Mouse (Mus musculus) embryonic facial prominence, embryonic 12.5 days (tissue): ENCODE results near the gene Aunip. TPM values are rescaled to one million over a fixed set of nuclear protein-coding genes. Genes with fewer than 3 reads are reported as not detected.

Experiments
- ATAC-seq: fragments of 200-750 bp; cut with Nextera tagmentation; 2 replicates; pipeline ENCODE4 v1.8.0; 2017; ENCODE audit not compliant: insufficient number of reproducible peaks, insufficient read depth, low FRiP score, low TSS enrichment
- H3K27ac ChIP-seq: fragments of 300-500 bp; sonication (generic); 2 replicates; pipeline ENCODE4 v1.5.1; 2016; ENCODE audit warnings: mild to moderate bottlenecking
- H3K27me3 ChIP-seq: fragments of 300-500 bp; sonication (generic); 2 replicates; pipeline ENCODE4 v1.6.1; 2016; ENCODE audit warnings: mild to moderate bottlenecking, moderate library complexity
- H3K36me3 ChIP-seq: fragments of 300-500 bp; sonication (generic); 2 replicates; pipeline ENCODE4 v1.6.1; 2016; ENCODE audit warnings: mild to moderate bottlenecking
- H3K4me1 ChIP-seq: fragments of 300-500 bp; sonication (generic); 2 replicates; pipeline ENCODE4 v1.6.1; 2016
- H3K4me2 ChIP-seq: fragments of 300-500 bp; sonication (generic); replicated peaks from 2 replicates; pipeline ENCODE4 v1.6.1; 2016; ENCODE audit warnings: mild to moderate bottlenecking, moderate library complexity
- H3K4me3 ChIP-seq: fragments of 300-500 bp; sonication (generic); 2 replicates; pipeline ENCODE4 v1.5.1; 2016; ENCODE audit warnings: mild to moderate bottlenecking
- H3K9ac ChIP-seq: fragments of 300-500 bp; sonication (generic); 2 replicates; pipeline ENCODE4 v1.6.1; 2016; ENCODE audit warnings: mild to moderate bottlenecking, moderate library complexity
- H3K9me3 ChIP-seq: fragments of 300-500 bp; sonication (generic); 2 replicates; pipeline ENCODE4 v1.6.1; 2016; ENCODE audit warnings: mild to moderate bottlenecking, moderate library complexity
- WGBS: fragments of 180-500 bp; shearing (Covaris S2); methylation state at CpG from one replicate; pipeline ENCODE4 v1.1.7; 2016; 5-methylcytosine and 5-hydroxymethylcytosine counted together
- polyA plus RNA-seq: library from polyadenylated mRNA; unstranded; fragments of >200 nt; fragmentation: Nextera tagmentation; extraction: Ambion mirVana; gene quantifications from 2 replicates; pipeline ENCODE4 v1.2.1, GENCODE M21; 2016

Aunip gene
- polyA plus RNA-seq, 1 experiment from 2014 or later, result 13.1 TPM

DNA sequence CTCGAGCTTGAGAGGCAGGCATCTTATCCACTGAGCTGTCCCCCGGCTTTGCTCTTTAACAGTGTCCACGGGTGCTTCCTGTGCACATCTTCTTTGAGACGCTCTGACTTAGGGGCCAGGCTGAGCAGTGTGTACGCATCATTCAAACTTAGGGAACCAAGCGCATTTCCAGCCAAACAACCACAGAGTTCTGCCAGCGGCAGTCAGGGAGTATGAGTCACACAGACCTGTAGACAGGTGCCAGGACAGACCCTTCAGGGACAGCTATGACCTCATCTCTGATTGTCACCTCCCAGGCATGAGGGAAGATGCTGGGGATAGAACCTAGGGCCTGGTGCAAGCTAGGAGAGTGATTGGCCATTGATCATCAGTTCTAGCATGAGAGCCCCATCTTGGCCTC lies 48.4 kb downstream of the Aunip start:
- H3K27ac ChIP-seq, result 0 out of 2 replicates have a peak overlapping the region, but pooled peaks have one; percentile 41
- 0 out of 2 replicates have a peak, but pooled peaks cover 2% of the 10 kb centered on the region for H3K36me3 ChIP-seq
- 77% methylated on average over 7 of the region's 7 CpGs for WGBS
- H3K27me3 ChIP-seq, result no peaks in the 10 kb centered on the region
- H3K4me1 ChIP-seq, result peaks cover 13% of the 10 kb centered on the region
- no peak overlapping the region for H3K4me2 ChIP-seq
- no peak for ATAC-seq
- no peak overlapping the region for H3K9ac ChIP-seq
- H3K4me3 ChIP-seq, result no peak overlapping the region
- no peaks in the 10 kb centered on the region for H3K9me3 ChIP-seq

DNA sequence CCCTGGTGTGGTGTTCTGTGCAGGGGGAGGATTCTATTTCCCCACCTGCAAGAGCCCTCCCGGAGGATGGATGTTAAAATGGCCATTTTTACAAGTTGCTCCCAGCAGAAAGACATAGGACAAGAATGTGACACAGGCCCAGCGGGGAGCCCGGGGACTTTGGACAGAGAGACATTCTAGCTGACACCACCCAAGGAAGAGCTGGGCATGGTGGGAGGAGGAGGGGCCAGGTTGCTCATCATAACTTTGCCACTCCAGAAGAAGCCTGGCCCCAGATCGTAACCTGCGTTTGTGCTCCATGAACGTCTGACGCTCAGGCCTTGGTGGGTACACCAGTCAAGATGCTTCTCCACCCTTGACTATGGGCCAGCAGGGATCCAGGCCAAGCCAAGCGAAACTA lies 49.9 kb downstream of the Aunip start:
- H3K4me3 ChIP-seq, result no peak overlapping the region
- no peak overlapping the region for H3K27ac ChIP-seq
- no peak for ATAC-seq
- H3K27me3 ChIP-seq, result no peaks in the 10 kb centered on the region
- peaks cover 9% of the 10 kb centered on the region; the same call in 1 of the 2 replicates for H3K9me3 ChIP-seq
- 0 out of 2 replicates have a peak, but pooled peaks cover 6% of the 10 kb centered on the region for H3K36me3 ChIP-seq
- no peak overlapping the region for H3K4me2 ChIP-seq
- peaks cover 13% of the 10 kb centered on the region for H3K4me1 ChIP-seq
- WGBS, result 87% methylated on average over 8 of the region's 8 CpGs
- no peak overlapping the region for H3K9ac ChIP-seq

DNA sequence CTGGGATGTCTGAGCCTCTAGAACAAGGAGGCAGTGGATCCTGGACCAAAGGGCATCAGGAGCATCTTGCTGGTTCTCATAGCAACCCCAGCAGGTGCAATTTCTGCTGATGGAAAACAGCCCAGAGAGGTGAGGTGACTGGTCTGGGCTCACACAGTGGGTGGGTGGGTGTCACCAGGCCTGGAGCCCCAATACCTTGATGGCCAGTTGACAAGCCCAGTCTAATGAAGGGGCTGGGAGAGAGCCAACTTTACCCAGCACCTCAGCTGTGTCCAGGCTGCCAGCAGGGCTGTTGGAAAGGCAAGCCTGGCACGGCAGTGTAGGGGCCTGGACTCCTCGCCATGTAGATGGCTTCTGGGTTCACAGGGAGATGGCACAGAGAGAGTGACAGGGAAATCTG lies 51.2 kb downstream of the Aunip start:
- no peak overlapping the region for H3K9ac ChIP-seq
- H3K27ac ChIP-seq, result no peak overlapping the region
- 92% methylated on average over 2 of the region's 2 CpGs for WGBS
- 0 out of 2 replicates have a peak, but pooled peaks cover 6% of the 10 kb centered on the region for H3K36me3 ChIP-seq
- H3K4me1 ChIP-seq, result peaks cover 13% of the 10 kb centered on the region
- peaks cover 9% of the 10 kb centered on the region; the same call in 1 of the 2 replicates for H3K9me3 ChIP-seq
- H3K4me3 ChIP-seq, result no peak overlapping the region
- H3K4me2 ChIP-seq, result no peak overlapping the region
- no peaks in the 10 kb centered on the region for H3K27me3 ChIP-seq
- no peak for ATAC-seq

DNA sequence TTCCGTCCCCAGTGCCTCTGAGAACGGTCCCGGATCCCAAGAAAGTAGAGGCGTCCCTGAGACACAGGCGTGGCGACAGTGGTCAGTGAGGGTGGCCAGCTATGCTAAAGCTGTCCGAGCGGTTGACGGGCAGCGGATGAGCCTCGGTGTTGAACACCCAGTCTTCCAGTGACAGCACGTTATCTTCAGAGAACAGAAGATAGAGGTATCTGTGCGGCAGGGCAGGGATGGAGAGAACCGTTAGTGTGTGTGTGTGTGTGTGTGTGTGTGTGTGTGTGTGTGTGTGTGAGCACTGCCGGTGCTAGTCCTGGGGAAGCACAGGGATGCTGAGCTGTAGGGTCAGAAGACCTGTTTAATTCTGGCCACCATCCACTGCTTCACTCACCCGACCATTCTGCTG lies 52.8 kb downstream of the Aunip start:
- Histone ChIP-seq H3K4me2 (no peak overlapping the region), H3K9ac (no peak overlapping the region), H3K4me3 (no peak overlapping the region), H3K4me1 (peaks cover 4% of the 10 kb centered on the region; the same call in 1 of the 2 replicates), H3K36me3 (0 out of 2 replicates have a peak, but pooled peaks cover 6% of the 10 kb centered on the region), H3K27ac (no peak overlapping the region), H3K9me3 (peaks cover 9% of the 10 kb centered on the region; the same call in 1 of the 2 replicates), H3K27me3 (no peaks in the 10 kb centered on the region)
- 86% methylated on average over 15 of the region's 16 CpGs for WGBS
- ATAC-seq, result no peak

DNA sequence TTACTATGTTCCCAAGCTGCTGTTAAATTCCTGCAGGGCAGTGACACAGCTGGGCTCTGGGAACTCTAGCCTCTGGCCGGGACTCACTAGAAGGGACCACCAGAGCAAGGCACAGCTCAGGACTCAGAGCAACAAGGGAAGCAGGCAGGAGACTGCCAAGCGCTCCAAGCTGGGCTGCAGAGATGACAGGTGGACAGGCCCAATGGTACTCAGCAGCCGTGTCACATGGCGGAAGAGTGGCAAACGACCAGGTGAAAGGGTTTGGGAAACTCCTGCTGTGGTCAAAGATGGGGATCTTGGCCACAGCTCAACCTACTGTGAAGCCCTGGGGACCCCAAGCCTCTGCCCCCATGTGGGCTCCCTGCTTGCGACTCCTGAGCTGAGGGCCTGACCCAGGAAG lies 53.3 kb downstream of the Aunip start:
- H3K4me3 ChIP-seq, result no peak overlapping the region
- 0 out of 2 replicates have a peak, but pooled peaks cover 6% of the 10 kb centered on the region for H3K36me3 ChIP-seq
- no peak for ATAC-seq
- H3K4me2 ChIP-seq, result no peak overlapping the region
- no peaks in the 10 kb centered on the region for H3K4me1 ChIP-seq
- H3K9ac ChIP-seq, result no peak overlapping the region
- no peaks in the 10 kb centered on the region for H3K27me3 ChIP-seq
- no peak overlapping the region for H3K27ac ChIP-seq
- 78% methylated on average over 6 of the region's 6 CpGs for WGBS
- H3K9me3 ChIP-seq, result peaks cover 9% of the 10 kb centered on the region; the same call in 1 of the 2 replicates

DNA sequence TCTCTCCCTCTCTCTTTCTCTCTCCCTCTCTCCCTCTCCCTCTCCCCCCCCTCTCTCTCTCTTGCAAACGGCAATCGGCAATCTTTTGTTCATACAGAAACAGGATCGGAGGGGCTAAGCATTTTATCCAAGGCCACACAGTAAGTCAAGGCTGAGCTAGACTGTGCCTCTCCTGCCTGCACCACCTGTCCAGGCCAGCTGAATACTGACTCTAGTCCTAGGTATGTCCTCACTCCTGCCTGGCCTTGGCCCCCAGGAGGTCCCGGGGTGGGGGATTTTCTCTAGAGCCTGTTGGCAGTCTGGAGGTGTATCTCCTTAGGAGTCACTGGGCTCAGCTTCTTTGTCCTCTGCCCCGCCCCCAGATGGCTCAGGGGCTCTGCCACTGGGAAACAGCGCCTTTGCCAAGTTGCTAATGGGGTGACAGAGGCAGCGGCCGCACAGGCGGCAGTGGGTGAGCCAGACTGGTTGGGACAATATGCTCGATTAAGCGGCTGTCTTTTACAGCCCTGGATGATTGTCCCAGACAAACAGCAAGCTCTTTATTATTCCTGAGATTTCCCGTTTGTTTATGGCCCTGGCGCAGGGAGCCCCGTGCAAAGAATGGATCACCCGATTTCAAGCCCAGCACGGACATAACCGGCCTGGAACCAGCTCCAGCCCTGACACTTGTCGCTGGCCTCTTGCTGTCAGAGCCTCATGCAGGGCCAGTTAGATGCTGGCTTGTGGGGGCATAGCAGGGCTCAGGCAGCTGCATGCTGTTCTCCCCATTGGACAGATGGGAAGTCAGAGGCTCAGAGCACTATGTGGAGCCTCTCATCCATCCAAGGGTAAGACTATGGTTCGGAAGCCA lies 56.8 kb downstream of the Aunip start:
- Histone ChIP-seq H3K9me3 (peaks cover 9% of the 10 kb centered on the region; the same call in 1 of the 2 replicates), H3K27ac (no peak overlapping the region), H3K27me3 (no peaks in the 10 kb centered on the region), H3K4me1 (no peaks in the 10 kb centered on the region), H3K4me3 (no peak overlapping the region), H3K9ac (no peak overlapping the region), H3K36me3 (0 out of 2 replicates have a peak, but pooled peaks cover 4% of the 10 kb centered on the region), H3K4me2 (no peak overlapping the region)
- no peak for ATAC-seq
- 40% methylated on average over 19 of the region's 19 CpGs for WGBS

DNA sequence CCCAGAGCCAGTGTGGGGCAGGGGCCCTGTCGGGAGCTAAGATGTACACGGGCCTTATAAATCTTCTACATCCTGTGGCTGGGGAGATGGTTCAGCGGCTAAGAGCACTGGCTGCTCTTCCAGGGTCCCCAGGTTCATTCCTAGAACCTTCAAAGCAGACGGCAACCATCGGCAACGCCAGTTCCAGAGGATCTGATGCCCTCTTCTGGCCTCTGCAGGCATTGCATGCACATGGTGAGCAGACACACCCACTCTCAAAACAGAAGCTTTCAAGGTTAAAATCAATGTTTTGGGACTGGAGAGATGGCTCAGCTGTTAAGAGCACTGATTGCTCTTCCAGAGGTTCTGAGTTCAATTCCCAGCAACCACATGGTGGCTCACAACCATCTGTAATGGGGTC lies 58.4 kb downstream of the Aunip start:
- Histone ChIP-seq H3K36me3 (0 out of 2 replicates have a peak, but pooled peaks cover 4% of the 10 kb centered on the region), H3K9ac (no peak overlapping the region), H3K9me3 (peaks cover 9% of the 10 kb centered on the region; the same call in 1 of the 2 replicates), H3K27me3 (no peaks in the 10 kb centered on the region), H3K27ac (no peak overlapping the region), H3K4me3 (no peak overlapping the region), H3K4me1 (no peaks in the 10 kb centered on the region), H3K4me2 (no peak overlapping the region)
- no peak for ATAC-seq
- 77% methylated on average over 6 of the region's 6 CpGs for WGBS

DNA sequence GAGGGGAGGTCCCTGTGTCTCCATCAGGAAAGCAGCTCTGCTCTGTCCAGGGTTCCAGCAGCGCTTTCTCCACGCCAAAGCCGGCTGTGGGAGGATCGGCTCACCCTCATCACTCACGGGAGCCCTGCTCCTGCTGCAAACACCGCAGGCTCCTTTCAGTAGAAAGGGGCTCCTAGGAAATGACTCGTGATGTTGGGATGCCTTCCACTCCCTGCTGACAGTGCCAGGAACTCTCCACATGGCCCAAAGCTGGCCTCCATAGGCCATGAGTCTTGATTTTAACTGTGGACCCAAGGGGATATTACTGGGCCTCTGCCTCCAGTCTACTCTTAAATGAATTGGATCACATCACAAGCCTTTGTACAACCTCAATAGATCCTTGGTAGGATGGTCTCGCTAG lies 59.0 kb downstream of the Aunip start:
- H3K4me3 ChIP-seq, result no peak overlapping the region
- no peak overlapping the region for H3K9ac ChIP-seq
- no peak for ATAC-seq
- H3K4me1 ChIP-seq, result no peaks in the 10 kb centered on the region
- peaks cover 7% of the 10 kb centered on the region; the same call in 1 of the 2 replicates for H3K9me3 ChIP-seq
- no peaks in the 10 kb centered on the region for H3K27me3 ChIP-seq
- H3K4me2 ChIP-seq, result no peak overlapping the region
- H3K36me3 ChIP-seq, result 0 out of 2 replicates have a peak, but pooled peaks cover 8% of the 10 kb centered on the region
- no peak overlapping the region for H3K27ac ChIP-seq
- WGBS, result 80% methylated on average over 8 of the region's 8 CpGs

DNA sequence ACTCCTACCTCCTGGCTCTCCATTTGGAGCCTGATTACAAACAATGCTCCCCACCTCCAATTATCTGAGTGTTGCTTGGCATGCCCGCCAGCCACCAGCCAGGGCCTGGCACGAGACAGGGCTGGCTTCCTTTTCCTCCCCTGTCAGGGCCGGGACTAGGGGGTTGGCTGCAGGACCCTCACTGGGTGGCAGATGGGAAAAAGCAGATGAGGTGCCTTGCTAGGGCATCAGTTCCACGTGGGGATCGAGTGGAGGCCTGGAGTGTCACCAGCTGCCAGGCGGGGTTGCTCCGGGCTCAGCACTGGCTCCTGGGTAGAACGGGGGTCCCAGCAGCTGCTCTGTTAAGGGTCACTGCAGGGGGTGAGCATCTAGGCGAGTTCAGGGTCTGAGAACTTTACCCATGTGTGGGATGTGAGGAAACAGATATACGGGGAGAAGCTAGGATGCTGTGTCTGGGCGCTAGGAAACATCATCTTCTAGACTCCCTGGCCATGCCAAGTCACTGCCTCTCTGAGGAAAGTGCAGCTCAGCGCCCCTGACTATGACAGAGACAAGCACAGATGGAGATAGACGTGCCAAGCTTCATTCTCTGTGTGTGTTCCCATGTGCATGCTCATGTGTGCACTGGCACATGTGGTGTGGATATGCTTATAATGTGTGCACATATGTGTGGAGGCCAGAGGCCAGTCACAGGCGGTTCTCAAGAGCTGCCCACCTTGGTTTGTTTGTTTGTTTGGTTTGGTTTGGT lies 60.1 kb downstream of the Aunip start:
- H3K4me1 ChIP-seq, result no peaks in the 10 kb centered on the region
- H3K27me3 ChIP-seq, result no peaks in the 10 kb centered on the region
- H3K4me2 ChIP-seq, result no peak overlapping the region
- no peak overlapping the region for H3K27ac ChIP-seq
- no peaks in the 10 kb centered on the region for H3K9me3 ChIP-seq
- H3K9ac ChIP-seq, result no peak overlapping the region
- no peak overlapping the region for H3K4me3 ChIP-seq
- ATAC-seq, result no peak
- WGBS, result 81% methylated on average over 14 of the region's 14 CpGs
- 0 out of 2 replicates have a peak, but pooled peaks cover 4% of the 10 kb centered on the region for H3K36me3 ChIP-seq

DNA sequence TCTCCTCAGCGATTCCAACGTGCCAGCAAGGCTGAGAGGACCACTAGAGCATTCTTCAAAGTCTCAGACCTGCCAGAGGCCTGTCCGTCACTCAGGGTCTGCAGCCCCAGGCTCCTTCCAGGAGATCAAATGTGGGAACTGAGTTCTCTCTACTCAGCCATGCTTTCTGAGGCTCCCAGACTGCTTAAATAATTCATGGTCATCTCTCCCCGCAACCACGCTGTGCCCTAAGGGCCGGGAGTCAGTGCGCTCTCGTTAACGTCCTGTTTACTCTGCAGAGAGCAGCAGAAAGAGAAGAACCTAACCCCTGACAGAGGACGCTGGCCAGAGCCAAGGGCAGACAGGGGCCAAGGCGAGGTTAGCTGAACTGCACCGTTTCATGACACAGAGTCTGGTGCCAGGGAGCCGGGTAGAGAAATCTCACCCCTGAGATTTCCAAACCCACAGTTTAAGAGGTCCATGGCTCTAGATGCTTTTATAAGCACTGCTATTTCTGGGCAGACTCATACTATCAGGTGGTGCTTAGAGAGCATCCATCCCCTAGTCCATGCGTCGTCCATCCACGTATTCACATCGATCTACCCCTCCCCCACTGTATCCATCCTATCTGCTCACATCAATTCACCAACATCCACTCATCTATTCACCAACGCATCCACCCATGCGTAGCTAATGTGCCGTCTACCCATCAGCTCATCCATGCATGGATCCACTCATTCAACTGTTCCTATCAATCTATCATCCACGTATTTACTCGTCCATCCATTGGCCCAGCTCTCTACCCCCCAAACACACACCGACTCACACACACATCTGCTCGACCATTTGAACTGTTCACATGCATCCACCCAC lies 61.9 kb downstream of the Aunip start:
- no peaks in the 10 kb centered on the region for H3K4me1 ChIP-seq
- H3K4me3 ChIP-seq, result no peak overlapping the region
- no peaks in the 10 kb centered on the region for H3K9me3 ChIP-seq
- WGBS, result 82% methylated on average over 24 of the region's 24 CpGs
- no peak overlapping the region for H3K4me2 ChIP-seq
- no peak overlapping the region for H3K27ac ChIP-seq
- no peak overlapping the region for H3K9ac ChIP-seq
- no peak for ATAC-seq
- 0 out of 2 replicates have a peak, but pooled peaks cover 4% of the 10 kb centered on the region for H3K36me3 ChIP-seq
- H3K27me3 ChIP-seq, result no peaks in the 10 kb centered on the region
